Mouse (Mus musculus): ENCODE results near the gene Maml2.

DNA sequence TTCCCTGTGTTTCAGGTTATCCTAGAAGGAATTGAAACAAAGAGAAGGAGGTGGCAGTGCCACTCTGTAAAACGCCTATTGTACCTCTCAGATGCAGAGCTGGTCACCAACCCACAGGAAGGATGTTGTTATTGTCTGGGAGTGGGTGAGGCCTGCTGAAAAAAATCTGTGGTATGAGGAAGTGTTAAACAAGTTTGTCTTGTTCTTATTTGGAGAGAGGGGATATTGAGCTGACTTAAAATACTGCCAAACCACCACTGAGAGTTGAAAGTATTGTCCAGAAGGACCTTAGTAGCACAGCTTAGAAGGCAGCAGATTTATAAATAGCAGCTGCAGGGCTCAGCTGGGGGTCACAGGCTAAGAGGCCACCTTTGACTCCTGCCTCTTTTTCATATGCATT is 25.9 kb downstream of the Maml2 start:
- TF ChIP-seq POLR2A (IDR thresholded peaks at IDR 0.05; ENCODE audit: extremely low read depth, insufficient read depth, low read length) (no peak), CTCF (IDR thresholded peaks at IDR 0.05; ENCODE audit: extremely low read depth, insufficient read depth, low read length) (no peak)

Measured in cortical plate, adult 2 months (tissue).